Mouse (Mus musculus): Measurements from ENCODE around the gene Gm5799.
"Not testable (repeated sequence)": the region's sequence is repeated elsewhere in the genome, so short reads cannot be mapped to it uniquely, and the experiment has no call there.

DNA sequence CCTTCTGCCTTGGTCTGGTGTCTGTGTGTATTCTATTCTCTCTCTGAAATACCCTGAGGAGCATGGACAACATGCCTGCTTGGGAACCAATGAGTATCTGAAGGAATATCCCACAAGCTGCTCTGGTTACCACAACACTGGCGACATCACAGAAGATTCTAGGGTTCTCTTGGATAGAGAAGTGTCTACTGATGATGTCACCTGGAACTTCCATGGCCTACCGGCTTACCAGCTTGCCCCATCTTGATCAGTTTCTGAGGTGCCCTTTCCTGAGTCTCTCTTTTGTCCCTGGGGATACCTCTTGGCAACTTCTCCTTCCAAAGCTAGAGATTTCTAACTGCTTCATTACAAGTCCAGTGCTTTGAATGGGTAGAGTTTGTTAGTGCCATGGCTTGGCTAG, 35.7 kb downstream of the Gm5799 start, which contains the start of gene Gm17654:
- TF ChIP-seq POLR2A (IDR thresholded peaks at IDR 0.05; ENCODE audit: insufficient read depth, low read depth, low read length); CTCF (IDR thresholded peaks at IDR 0.05): not testable (repeated sequence)

Data from heart, adult 2 months (tissue).